Mouse (Mus musculus): ENCODE data around the gene Bzw1. TPM values are rescaled to one million over a fixed set of nuclear protein-coding genes. Genes with fewer than 3 reads are reported as not detected.

Bzw1 gene
- polyA plus RNA-seq, 1 experiment from 2014 or later, result 384 TPM

DNA sequence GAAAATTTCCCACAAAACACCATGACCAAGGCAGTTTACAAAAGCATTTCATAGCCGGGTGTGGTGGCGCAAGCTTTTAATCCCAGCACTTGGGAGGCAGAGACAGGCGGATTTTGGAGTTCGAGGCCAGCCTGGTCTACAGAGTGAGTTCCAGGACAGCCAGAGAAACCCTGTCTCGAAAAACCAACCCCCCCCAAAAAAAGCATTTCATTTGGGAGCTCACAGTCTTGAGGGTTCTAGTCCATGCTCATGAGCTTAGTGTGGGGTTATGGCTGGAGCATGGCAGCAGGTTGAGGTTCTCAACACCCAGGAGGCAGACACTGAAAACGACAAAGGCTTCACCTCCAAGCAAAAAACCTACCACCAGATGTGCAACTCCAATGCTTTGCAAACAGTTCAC lies 15.4 kb downstream of the Bzw1 start:
- H3K4me3 ChIP-seq, result no peak overlapping the region
- H3K4me2 ChIP-seq, result no peak overlapping the region
- H3K27me3 ChIP-seq, result no peaks in the 10 kb centered on the region
- no peak overlapping the region for H3K27ac ChIP-seq
- 87% methylated on average over 6 of the region's 6 CpGs for WGBS
- peaks cover 73% of the 10 kb centered on the region for H3K36me3 ChIP-seq
- no peak for ATAC-seq (ENCODE audit: low FRiP score)
- no peaks in the 10 kb centered on the region for H3K4me1 ChIP-seq (replicated peaks)
- no peak overlapping the region for H3K9ac ChIP-seq
- no peaks in the 10 kb centered on the region for H3K9me3 ChIP-seq

DNA sequence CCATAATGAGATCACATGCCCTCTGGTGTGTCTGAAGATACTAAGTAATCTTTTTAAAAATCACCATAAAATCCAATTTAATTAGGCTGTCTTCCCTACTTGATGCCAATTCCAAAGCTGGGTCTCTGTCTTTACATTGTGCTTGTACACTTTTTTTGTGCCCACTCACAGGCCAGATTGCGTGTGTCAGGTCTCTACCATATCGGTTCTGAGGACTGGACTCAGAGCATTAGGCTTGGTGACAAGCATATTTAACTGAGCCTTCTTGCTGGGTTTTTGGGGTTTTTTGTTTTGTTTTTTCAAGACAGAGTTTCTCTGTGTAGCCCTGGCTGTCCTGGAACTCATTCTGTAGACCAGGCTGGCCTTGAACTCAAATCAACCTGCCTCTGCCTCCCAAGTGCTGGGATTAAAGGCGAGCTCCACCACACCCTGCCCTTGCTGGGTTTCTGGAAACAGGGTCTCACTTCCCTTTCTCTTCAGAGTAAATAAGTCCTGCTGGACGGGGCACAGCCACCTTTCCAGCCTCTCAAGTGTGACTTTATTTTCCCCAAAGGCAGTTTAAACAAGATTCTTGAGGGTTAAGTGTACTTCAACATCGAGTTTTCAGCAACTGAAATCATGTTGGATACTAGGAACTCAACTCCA lies 17.0 kb downstream of the Bzw1 start:
- no peaks in the 10 kb centered on the region for H3K9me3 ChIP-seq
- H3K4me3 ChIP-seq, result no peak overlapping the region
- 86% methylated on average over 5 of the region's 5 CpGs for WGBS
- H3K9ac ChIP-seq, result no peak overlapping the region
- H3K36me3 ChIP-seq, result peaks cover 74% of the 10 kb centered on the region
- no peak overlapping the region for H3K4me2 ChIP-seq
- no peak overlapping the region for H3K27ac ChIP-seq
- H3K4me1 ChIP-seq (replicated peaks), result no peaks in the 10 kb centered on the region
- peak; percentile 50; the same call in 1 of the 2 replicates for ATAC-seq (ENCODE audit: low FRiP score)
- H3K27me3 ChIP-seq, result no peaks in the 10 kb centered on the region

DNA sequence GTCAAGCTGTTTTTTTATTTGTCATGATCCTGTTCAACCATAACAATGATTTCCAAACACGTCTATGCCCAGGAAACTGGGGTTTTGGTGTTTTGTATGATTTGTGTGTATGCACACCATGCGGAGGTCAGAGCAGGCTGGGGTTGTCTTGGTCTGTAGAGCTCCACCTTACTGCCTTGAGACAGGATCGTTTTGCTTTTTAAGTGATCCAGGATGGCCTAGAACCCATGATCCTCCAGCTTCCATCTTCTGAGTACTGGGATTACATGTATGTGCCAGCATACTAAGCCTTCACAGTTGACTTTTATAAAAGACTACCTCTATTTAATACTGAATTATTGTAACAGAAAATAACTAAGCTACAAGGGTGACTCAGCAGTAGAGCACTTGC lies 17.5 kb downstream of the Bzw1 start:
- no peak overlapping the region for H3K4me2 ChIP-seq
- no peaks in the 10 kb centered on the region for H3K4me1 ChIP-seq (replicated peaks)
- no peaks in the 10 kb centered on the region for H3K9me3 ChIP-seq
- WGBS, result 85% methylated on average over 3 of the region's 3 CpGs
- H3K4me3 ChIP-seq, result no peak overlapping the region
- no peak overlapping the region for H3K27ac ChIP-seq
- H3K9ac ChIP-seq, result no peak overlapping the region
- peaks cover 75% of the 10 kb centered on the region for H3K36me3 ChIP-seq
- ATAC-seq (ENCODE audit: low FRiP score), result no peak
- H3K27me3 ChIP-seq, result no peaks in the 10 kb centered on the region

DNA sequence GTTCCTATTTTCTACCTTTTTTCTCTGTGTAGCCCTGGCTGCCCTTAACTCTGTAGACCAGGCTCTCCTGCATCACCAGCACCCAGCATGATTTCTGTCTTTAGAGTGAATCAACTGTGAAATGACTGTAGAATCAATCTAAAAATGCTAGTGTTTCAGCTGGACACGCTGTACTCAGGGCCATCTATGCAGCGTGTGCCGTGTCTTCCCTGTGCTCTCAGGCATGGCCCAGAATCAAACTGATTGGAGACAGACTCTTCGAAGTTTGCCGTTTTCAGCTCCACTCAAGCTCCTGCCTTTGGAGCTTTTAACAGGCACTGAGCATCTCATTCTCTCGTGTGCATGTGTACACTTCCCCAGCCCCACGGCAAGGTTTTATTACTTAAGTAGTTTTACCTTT lies 18.1 kb downstream of the Bzw1 start:
- no peak overlapping the region for H3K4me2 ChIP-seq
- H3K4me3 ChIP-seq, result no peak overlapping the region
- H3K4me1 ChIP-seq (replicated peaks), result no peaks in the 10 kb centered on the region
- H3K9me3 ChIP-seq, result no peaks in the 10 kb centered on the region
- WGBS, result 91% methylated on average over 7 of the region's 7 CpGs
- no peak overlapping the region for H3K9ac ChIP-seq
- no peaks in the 10 kb centered on the region for H3K27me3 ChIP-seq
- no peak for ATAC-seq (ENCODE audit: low FRiP score)
- peaks cover 74% of the 10 kb centered on the region for H3K36me3 ChIP-seq
- no peak overlapping the region for H3K27ac ChIP-seq

DNA sequence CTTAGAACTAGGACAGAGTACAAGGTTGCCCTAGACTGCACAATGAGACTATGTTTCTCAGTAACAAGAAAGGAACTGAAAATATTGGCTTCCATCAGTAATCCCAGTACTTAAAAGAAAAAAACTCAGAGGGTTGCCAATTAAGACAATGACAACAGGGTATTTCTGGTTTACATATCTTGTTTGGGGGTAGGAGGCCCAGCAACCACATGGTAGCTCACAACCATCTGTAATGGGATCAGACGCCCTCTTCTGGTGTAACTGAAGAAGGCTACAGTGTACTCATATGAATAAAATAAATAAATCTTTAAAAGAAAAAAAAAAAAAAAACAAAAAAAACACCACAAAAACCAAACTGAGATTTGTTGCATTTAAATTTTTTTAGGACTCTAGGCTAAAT lies 22.7 kb downstream of the Bzw1 start:
- WGBS, result 38% methylated on average over 1 of the region's 1 CpGs

DNA sequence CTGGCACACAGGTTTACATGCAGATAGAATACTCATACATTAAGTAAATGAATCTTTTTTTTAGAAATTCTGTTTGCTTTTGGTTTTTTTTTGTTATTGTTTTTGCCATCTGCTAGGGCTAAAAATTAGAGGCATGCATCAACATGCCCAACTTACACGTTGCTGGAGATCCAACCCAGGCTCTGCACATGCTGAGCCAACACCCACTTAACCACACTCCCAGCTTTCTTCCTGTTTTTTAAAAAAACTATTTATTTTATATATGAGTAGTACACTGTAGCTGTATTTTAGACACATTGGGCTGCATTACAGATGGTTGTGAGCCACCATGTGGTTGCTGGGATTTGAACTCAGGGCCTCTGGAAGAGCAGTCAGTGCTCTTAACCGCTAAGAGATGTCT lies 23.4 kb downstream of the Bzw1 start:
- H3K36me3 ChIP-seq, result peaks cover 85% of the 10 kb centered on the region
- H3K9ac ChIP-seq, result no peak overlapping the region
- no peaks in the 10 kb centered on the region for H3K27me3 ChIP-seq
- ATAC-seq (ENCODE audit: low FRiP score), result no peak
- H3K4me3 ChIP-seq, result no peak overlapping the region
- no peak overlapping the region for H3K27ac ChIP-seq
- H3K4me2 ChIP-seq, result no peak overlapping the region
- H3K9me3 ChIP-seq, result no peaks in the 10 kb centered on the region
- H3K4me1 ChIP-seq (replicated peaks), result peaks cover 11% of the 10 kb centered on the region
- 94% methylated on average over 2 of the region's 2 CpGs for WGBS

More for the DNA sequence above, 22.7 kb downstream of the Bzw1 start:
- no peak for ATAC-seq (ENCODE audit: low FRiP score)
- Histone ChIP-seq H3K4me2 (no peak overlapping the region), H3K9ac (no peak overlapping the region), H3K27me3 (no peaks in the 10 kb centered on the region), H3K27ac (no peak overlapping the region), H3K4me1 (replicated peaks) (peaks cover 9% of the 10 kb centered on the region; the same call in 1 of the 2 replicates), H3K36me3 (peaks cover 89% of the 10 kb centered on the region), H3K9me3 (no peaks in the 10 kb centered on the region), H3K4me3 (no peak overlapping the region)

DNA sequence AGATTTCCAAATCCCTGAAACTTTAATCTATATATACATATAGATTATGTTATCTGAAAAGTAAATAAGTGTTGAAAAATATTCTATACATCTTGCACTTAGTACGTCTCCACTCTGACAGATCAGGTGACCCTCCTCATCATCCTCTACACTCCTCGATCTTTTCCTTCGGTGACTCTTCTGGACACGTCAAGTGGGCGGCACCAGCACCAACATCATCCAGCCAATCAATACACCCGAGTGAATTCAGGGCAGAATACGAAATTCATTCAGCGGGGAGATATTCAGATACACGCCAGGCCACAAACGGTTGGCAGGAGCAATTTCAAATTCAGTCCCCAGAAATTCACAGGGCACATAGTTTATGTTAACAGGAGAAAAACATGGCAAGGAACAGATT lies 27.3 kb downstream of the Bzw1 start:
- no peak overlapping the region for H3K27ac ChIP-seq
- H3K4me2 ChIP-seq, result no peak overlapping the region
- H3K36me3 ChIP-seq, result peaks cover 55% of the 10 kb centered on the region
- WGBS, result 82% methylated on average over 10 of the region's 10 CpGs
- peaks cover 30% of the 10 kb centered on the region for H3K4me1 ChIP-seq (replicated peaks)
- no peaks in the 10 kb centered on the region for H3K27me3 ChIP-seq
- H3K4me3 ChIP-seq, result no peak overlapping the region
- no peaks in the 10 kb centered on the region for H3K9me3 ChIP-seq
- ATAC-seq (ENCODE audit: low FRiP score), result no peak
- H3K9ac ChIP-seq, result no peak overlapping the region

DNA sequence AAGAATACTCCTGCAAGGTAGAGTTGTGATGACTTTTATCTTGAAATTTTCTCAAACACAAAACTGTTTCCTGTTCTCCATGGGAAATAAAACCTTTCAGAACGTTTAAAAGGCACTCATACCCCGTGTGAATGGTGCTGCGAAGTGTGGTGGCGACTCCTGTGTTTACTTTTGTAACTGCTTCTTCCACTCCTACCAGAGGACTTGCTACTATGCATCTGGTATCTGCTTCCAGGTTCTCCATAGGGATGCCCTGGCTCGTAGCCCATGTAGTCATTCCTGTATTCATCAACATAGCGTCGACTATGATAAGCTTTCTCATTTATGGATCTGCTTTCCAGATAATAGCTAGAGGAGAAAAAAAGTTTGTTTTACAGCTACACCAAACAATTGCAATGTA lies 28.3 kb downstream of the Bzw1 start:
- Histone ChIP-seq H3K4me2 (peak overlapping the region; percentile 78), H3K36me3 (peaks cover 47% of the 10 kb centered on the region)

DNA sequence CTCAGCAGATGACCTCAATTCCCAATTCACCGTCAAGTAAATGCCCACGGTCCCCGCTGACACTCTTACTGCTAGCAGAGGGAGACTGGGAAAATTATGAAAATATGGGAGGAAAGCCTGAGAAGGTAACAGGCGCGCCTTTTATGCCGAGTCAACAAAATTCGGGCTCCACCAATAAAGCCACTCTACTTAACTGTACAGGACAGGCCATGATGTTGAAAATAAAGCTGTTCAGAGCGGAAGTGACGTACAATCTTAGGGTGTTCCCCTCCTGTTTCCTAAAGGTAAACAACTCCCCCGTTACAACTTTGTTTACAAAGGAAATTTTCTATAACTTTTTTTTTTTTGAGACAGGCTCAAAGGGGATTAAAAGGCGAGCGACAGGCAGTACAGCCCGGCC lies 30.2 kb downstream of the Bzw1 start:
- Histone ChIP-seq H3K4me1 (replicated peaks) (peaks cover 30% of the 10 kb centered on the region), H3K4me2 (peak overlapping the region; percentile 78), H3K9me3 (no peaks in the 10 kb centered on the region), H3K27me3 (no peaks in the 10 kb centered on the region), H3K27ac (peak overlapping the region; percentile 100), H3K36me3 (peaks cover 30% of the 10 kb centered on the region), H3K9ac (peak overlapping the region; percentile 100), H3K4me3 (peak overlapping the region; percentile 100)
- 9% methylated on average over 13 of the region's 13 CpGs for WGBS
- 0 out of 2 replicates have a peak, but pooled peaks have one; percentile 33 for ATAC-seq (ENCODE audit: low FRiP score)

More for the DNA sequence above, 28.3 kb downstream of the Bzw1 start:
- ATAC-seq (ENCODE audit: low FRiP score), result no peak
- no peak overlapping the region for H3K27ac ChIP-seq
- WGBS, result 78% methylated on average over 7 of the region's 7 CpGs
- H3K9me3 ChIP-seq, result no peaks in the 10 kb centered on the region
- no peaks in the 10 kb centered on the region for H3K27me3 ChIP-seq
- H3K4me3 ChIP-seq, result peak overlapping the region; percentile 100; the same call in 1 of the 2 replicates
- H3K9ac ChIP-seq, result no peak overlapping the region
- H3K4me1 ChIP-seq (replicated peaks), result peaks cover 30% of the 10 kb centered on the region

DNA sequence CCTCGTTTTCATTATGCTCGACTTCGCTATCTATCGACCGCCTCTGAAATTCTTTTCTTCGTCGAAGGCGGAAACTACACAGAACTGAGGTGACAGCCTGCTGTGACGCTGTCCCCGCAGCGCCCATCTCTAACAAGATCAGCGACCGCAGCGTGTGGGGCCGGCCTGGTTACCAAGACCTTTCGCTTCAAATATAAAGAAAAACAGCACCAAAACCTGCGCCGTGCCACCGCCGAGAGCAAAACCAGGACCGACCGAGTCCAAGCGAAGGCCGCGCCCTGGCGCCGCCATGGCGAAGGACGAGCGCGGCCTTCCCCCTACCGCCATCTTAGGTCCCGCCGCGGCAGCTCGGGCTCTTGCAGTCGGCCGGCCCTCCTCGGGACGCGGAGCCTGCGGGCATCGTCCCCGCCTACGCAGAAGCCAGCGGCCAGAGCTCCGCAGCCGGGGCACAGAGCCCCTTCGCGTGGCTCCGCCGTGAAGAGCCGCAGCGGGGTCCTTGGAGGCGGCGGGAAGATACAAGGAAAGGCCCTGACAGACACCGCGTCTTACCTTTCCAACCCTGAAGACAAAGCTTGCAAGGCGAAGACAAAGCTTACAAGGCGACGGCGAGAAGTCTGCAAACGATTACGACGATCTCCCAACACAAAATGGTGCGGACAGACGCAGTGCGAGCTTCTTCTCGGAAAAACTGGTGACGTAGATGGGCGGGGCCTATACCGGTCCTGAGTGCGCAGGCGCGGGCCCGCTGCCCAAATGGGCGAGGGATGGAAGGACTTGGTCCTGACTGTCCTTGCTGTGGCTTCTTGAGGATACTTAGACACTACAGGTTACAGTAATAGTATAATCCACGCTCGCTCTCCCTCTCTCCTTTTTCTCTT lies 30.9 kb downstream of the Bzw1 start, which contains the start of gene Clk1:
Gene Clk1 (minus strand): TSS at position 696 of the 878 bp plus-strand sequence.
- Histone ChIP-seq H3K27ac (peak within 1 kb of the TSS; percentile 100), H3K4me2 (peak within 1 kb of the TSS; percentile 78), H3K9me3 (no peaks in the 10 kb centered on the region), H3K4me3 (peak within 1 kb of the TSS; percentile 100), H3K4me1 (replicated peaks) (peaks cover 25% of the 10 kb centered on the region), H3K36me3 (peaks cover 23% of the 10 kb centered on the region), H3K9ac (peak within 1 kb of the TSS; percentile 100), H3K27me3 (no peaks in the 10 kb centered on the region)
- WGBS, result under 1% methylated on average over 79 of the region's 79 CpGs
- ATAC-seq (ENCODE audit: low FRiP score), result peak; percentile 96

DNA sequence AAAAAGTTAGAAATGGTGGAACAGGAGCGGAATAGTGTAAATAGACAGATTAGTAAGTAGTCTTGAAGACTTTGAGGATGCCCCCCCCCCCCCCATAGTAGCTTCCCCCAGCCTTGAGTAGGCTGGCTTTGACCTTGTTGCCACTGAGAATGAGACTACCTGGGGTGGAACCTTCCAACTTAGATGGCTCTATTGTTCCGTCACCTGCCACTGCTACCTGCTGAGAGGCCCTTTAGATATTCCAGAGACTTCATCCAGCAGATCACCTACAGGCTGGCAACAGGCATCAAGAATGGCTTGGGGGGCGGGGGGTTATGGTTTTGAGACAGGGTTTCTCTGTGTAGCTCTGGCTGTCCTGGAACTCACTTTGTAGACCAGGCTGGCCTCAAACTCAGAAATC lies 31.9 kb downstream of the Bzw1 start:
- 88% methylated on average over 3 of the region's 3 CpGs for WGBS
- no peaks in the 10 kb centered on the region for H3K27me3 ChIP-seq
- no peak overlapping the region for H3K9ac ChIP-seq
- H3K27ac ChIP-seq, result 0 out of 2 replicates have a peak overlapping the region, but pooled peaks have one; percentile 100
- H3K36me3 ChIP-seq, result peaks cover 14% of the 10 kb centered on the region
- peak; percentile 1; the same call in 1 of the 2 replicates for ATAC-seq (ENCODE audit: low FRiP score)
- H3K4me2 ChIP-seq, result peak overlapping the region; percentile 47; the same call in 1 of the 2 replicates
- no peak overlapping the region; the same call in 1 of the 2 replicates for H3K4me3 ChIP-seq
- H3K9me3 ChIP-seq, result no peaks in the 10 kb centered on the region
- H3K4me1 ChIP-seq (replicated peaks), result peaks cover 25% of the 10 kb centered on the region

DNA sequence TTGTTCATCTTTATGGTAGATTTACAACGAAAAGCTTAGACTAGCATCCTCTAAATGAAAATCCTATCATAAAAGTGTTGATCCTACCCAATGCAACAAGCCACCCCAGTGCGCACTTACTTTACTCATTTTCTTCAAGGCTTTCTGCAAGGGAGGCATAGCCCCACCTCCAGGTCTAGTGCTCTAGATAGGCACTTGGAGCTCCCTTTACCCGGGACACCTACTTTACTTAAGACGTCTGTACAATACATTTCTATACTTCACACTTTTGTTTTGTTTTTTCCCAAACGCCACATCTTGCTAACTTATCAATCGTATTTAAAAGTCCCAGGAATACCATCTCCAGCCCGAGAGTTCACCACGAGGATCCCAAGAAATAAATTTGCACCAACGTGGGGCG lies 52.0 kb downstream of the Bzw1 start:
- Histone ChIP-seq H3K27me3 (no peaks in the 10 kb centered on the region), H3K36me3 (peaks cover 41% of the 10 kb centered on the region), H3K4me3 (peak overlapping the region; percentile 61), H3K4me1 (replicated peaks) (peaks cover 38% of the 10 kb centered on the region), H3K27ac (peak overlapping the region; percentile 89), H3K9me3 (no peaks in the 10 kb centered on the region), H3K4me2 (peak overlapping the region; percentile 77), H3K9ac (peak overlapping the region; percentile 88)
- no peak for ATAC-seq (ENCODE audit: low FRiP score)
- 12% methylated on average over 10 of the region's 10 CpGs for WGBS

All from hindbrain, embryonic 13.5 days (tissue).